Mouse (Mus musculus) thymus, adult 2 months (tissue): ENCODE measurements around the gene Filip1. TPM values are rescaled to one million over a fixed set of nuclear protein-coding genes. Genes with fewer than 3 reads are reported as not detected.

ENCODE experiments used
- DNase-seq: peaks from one replicate; pipeline ENCODE4 v3.0.0; 2021
- H3K27ac ChIP-seq: fragments of 200-500 bp; 2 replicates; pipeline ENCODE4 v1.5.1; 2012; ENCODE audit warnings: low read length, control low read depth; ENCODE audit not compliant: control insufficient read depth, insufficient read depth
- H3K27me3 ChIP-seq: fragments of 200-500 bp; 2 replicates; pipeline ENCODE4 v1.6.1; 2012; ENCODE audit warnings: mild to moderate bottlenecking, low read length, moderate library complexity, mixed read lengths; ENCODE audit not compliant: control insufficient read depth, insufficient read depth
- H3K36me3 ChIP-seq: fragments of 200-500 bp; 2 replicates; pipeline ENCODE4 v1.6.1; 2012; ENCODE audit warnings: mild to moderate bottlenecking, low read length, moderate library complexity; ENCODE audit not compliant: control insufficient read depth, insufficient read depth
- H3K4me1 ChIP-seq: fragments of 200-500 bp; replicated peaks from 2 replicates; pipeline ENCODE4 v1.6.1; 2012; ENCODE audit warnings: low read length; ENCODE audit not compliant: control insufficient read depth, insufficient read depth
- H3K4me3 ChIP-seq: fragments of 200-500 bp; 2 replicates; pipeline ENCODE4 v1.5.1; 2012; ENCODE audit warnings: mild to moderate bottlenecking, low read length, control low read depth, moderate library complexity; ENCODE audit not compliant: control insufficient read depth, insufficient read depth
- CTCF ChIP-seq: fragments of 200-500 bp; IDR thresholded peaks from 2 replicates; pipeline ENCODE4 v1.5.1; 2012; ENCODE audit warnings: mild to moderate bottlenecking, control low read depth, low read length, moderate library complexity, borderline replicate concordance; ENCODE audit not compliant: control insufficient read depth, poor library complexity, insufficient read depth; ENCODE audit errors: extremely low read depth
- POLR2A ChIP-seq: fragments of 200-500 bp; IDR thresholded peaks from 2 replicates; pipeline ENCODE4 v1.6.1; 2012; ENCODE audit warnings: mild to moderate bottlenecking, low read length, control low read depth, moderate library complexity; ENCODE audit not compliant: control insufficient read depth, poor library complexity, insufficient read depth; ENCODE audit errors: extremely low read depth
- WGBS: fragments of 180-500 bp; shearing (Covaris S2); methylation state at CpG from one replicate; pipeline ENCODE4 v1.1.7; 2018; 5-methylcytosine and 5-hydroxymethylcytosine counted together
- polyA plus RNA-seq: library from polyadenylated mRNA; depleted of rRNA; stranded (reverse); fragments of >200 nt; gene quantifications from 2 replicates; pipeline ENCODE4 v1.2.3, GENCODE M21; 2012

Filip1 gene
- polyA plus RNA-seq, 1 experiment = 0.90 TPM

GRCm38 (mm10) chr9:79898815-79899214, 113.8 kb downstream of the Filip1 start:
- Histone ChIP-seq H3K4me1 (0 out of 2 replicates have a peak, but pooled peaks cover 4% of the 10 kb centered on the region), H3K36me3 (no peaks in the 10 kb centered on the region), H3K27me3 (no peaks in the 10 kb centered on the region), H3K4me3 (no peak overlapping the region), H3K27ac (no peak overlapping the region)
- TF ChIP-seq POLR2A (no peak), CTCF (no peak)
- no peak for DNase-seq
- 6% methylated on average over 3 of the region's 3 CpGs for WGBS

GRCm38 (mm10) chr9:79894665-79895064, 118.0 kb downstream of the Filip1 start:
- TF ChIP-seq CTCF (no peak), POLR2A (no peak)
- Histone ChIP-seq H3K4me1 (0 out of 2 replicates have a peak, but pooled peaks cover 4% of the 10 kb centered on the region), H3K4me3 (no peak overlapping the region), H3K27me3 (no peaks in the 10 kb centered on the region), H3K27ac (no peak overlapping the region), H3K36me3 (no peaks in the 10 kb centered on the region)
- DNase-seq = no peak
- 81% methylated on average over 5 of the region's 5 CpGs for whole genome bisulfite sequencing

DNA sequence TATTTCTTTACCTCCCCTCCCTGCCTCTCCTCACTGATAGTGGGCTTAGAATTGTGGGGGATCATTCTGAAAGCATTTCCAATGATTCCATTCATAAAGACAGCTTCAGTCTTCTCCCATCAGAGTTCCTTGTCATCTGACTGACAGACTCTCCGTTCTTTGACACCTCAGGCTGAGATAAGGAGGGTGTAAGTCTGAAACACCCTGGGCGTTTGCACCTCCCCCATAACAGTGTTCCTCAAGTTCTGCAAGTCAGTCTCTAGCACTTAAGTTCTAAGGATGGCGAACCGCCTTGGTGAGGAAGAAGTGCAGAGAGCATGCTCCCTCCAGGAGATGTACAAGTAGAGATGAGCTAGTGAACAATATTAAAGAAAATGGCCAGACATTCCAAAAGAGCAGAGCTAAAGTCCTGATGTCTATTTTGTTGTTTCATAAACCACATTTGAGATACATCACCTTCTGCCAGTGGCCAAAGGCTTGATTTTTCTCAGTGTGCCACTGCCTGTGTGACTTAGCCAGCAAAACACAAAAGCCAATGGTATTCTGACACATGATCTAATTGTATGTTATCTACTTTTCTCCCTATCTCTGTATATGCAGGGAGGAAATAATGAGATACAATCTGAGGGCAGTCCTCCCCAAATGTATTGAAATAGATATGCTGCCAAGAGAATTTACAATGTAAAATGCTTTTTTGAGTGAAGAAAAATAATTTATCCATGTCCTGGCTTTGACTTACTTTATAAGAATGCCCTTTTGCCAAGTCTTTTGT, 118.6 kb downstream of the Filip1 start:
- Histone ChIP-seq H3K27me3 (no peaks in the 10 kb centered on the region), H3K4me3 (no peak overlapping the region), H3K36me3 (no peaks in the 10 kb centered on the region), H3K4me1 (0 out of 2 replicates have a peak, but pooled peaks cover 4% of the 10 kb centered on the region), H3K27ac (no peak overlapping the region)
- no peak for DNase-seq
- 89% methylated on average over 4 of the region's 4 CpGs for WGBS
- TF ChIP-seq CTCF (no peak), POLR2A (no peak)

- WGBS = 95% methylated on average over 1 of the region's 1 CpGs
- Histone ChIP-seq H3K4me1 (no peaks in the 10 kb centered on the region), H3K4me3 (no peak overlapping the region), H3K36me3 (no peaks in the 10 kb centered on the region), H3K27me3 (no peaks in the 10 kb centered on the region), H3K27ac (no peak overlapping the region)
- TF ChIP-seq CTCF = no peak
- TF ChIP-seq POLR2A = no peak
- DNase-seq = no peak
Measured at GRCm38 (mm10) chr9:79892183-79892582, 120.5 kb downstream of the Filip1 start.

- H3K27ac ChIP-seq = no peak overlapping the region
- no peak overlapping the region for H3K4me3 ChIP-seq
- no peak for DNase-seq
- WGBS = 76% methylated on average over 4 of the region's 4 CpGs
- H3K27me3 ChIP-seq = no peaks in the 10 kb centered on the region
- no peaks in the 10 kb centered on the region for H3K4me1 ChIP-seq
- no peaks in the 10 kb centered on the region for H3K36me3 ChIP-seq
- no peak for TF ChIP-seq CTCF
Measured at GRCm38 (mm10) chr9:79890488-79890887, 122.2 kb downstream of the Filip1 start.

- TF ChIP-seq POLR2A (no peak), CTCF (no peak)
- no peak for DNase-seq
- no peaks in the 10 kb centered on the region for H3K4me1 ChIP-seq
- no peaks in the 10 kb centered on the region for H3K36me3 ChIP-seq
- no peaks in the 10 kb centered on the region for H3K27me3 ChIP-seq
- 95% methylated on average over 6 of the region's 6 CpGs for WGBS
- H3K27ac ChIP-seq = no peak overlapping the region
- no peak overlapping the region for H3K4me3 ChIP-seq
Measured at GRCm38 (mm10) chr9:79889132-79889531, 123.5 kb downstream of the Filip1 start.

DNA sequence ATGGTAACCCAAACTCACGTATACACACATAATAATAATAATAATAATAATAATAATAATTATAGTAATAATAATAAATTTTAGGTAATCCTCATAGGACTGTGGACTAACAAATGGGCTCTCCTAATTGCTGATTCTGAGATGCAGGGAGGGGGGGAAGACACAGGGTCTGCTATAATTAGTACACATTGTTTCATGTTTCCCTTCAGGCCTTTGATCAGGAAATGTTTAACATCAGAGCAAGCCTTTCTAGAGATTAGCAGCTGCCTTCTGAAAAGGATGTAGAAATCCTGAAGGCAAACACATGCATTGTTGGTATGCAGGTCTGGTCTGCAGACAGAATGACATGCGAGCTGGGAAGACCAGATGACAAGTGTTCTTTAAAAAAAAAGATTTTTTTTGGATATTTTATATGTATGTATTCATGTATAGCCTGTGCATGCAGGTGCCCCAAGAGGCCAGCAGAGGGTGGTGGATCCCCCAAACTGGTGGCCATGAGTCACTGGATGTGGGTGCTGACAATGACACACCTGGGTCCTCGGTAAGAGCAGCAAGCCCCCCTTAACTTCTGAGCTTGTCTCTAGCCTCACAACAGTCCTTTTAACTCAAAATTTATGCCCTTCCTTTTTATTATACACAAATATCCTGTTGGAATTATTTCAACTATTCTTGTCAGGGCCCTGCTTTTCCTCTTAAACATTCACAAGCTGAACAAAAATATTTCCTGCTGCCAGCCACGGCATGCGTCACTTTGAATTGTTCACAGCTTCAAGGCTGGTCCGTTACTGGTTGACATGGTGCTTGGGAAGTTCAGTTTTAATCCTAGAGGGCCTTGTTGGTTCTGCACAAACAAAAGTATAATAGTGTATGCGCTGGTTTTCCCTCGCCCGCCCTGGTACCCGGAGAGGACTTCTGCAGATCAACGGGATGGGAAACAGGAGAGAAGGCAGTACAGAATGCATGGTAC, 127.1 kb downstream of the Filip1 start:
- no peak for TF ChIP-seq POLR2A
- TF ChIP-seq CTCF = 0 out of 2 replicates have a peak, but pooled peaks have one; percentile 40
- Histone ChIP-seq H3K27ac (no peak overlapping the region), H3K27me3 (no peaks in the 10 kb centered on the region), H3K4me1 (no peaks in the 10 kb centered on the region), H3K4me3 (no peak overlapping the region), H3K36me3 (no peaks in the 10 kb centered on the region)
- DNase-seq = peak; percentile 24
- WGBS = 86% methylated on average over 11 of the region's 11 CpGs
